Mouse (Mus musculus) small intestine, adult 2 months (tissue): ENCODE results near the gene Pcyox1. TPM values are rescaled to one million over a fixed set of nuclear protein-coding genes. Genes with fewer than 3 reads are reported as not detected.

Experiments used
- H3K27ac ChIP-seq: fragments of 200-500 bp; 2 replicates; pipeline ENCODE4 v1.5.1; 2012; ENCODE audit warnings: low read depth, low read length, control low read depth, inconsistent platforms; ENCODE audit not compliant: insufficient read depth
- H3K27me3 ChIP-seq: fragments of 200-500 bp; 2 replicates; pipeline ENCODE4 v1.6.1; 2012; ENCODE audit warnings: mild to moderate bottlenecking, moderate library complexity, low read length, inconsistent platforms; ENCODE audit not compliant: control insufficient read depth, insufficient read depth
- H3K36me3 ChIP-seq: fragments of 200-500 bp; 2 replicates; pipeline ENCODE4 v1.6.1; 2012; ENCODE audit warnings: mild to moderate bottlenecking, low read length, control low read depth, inconsistent platforms; ENCODE audit not compliant: control insufficient read depth, insufficient read depth
- H3K4me1 ChIP-seq: fragments of 200-500 bp; 2 replicates; pipeline ENCODE4 v1.6.1; 2012; ENCODE audit warnings: low read length, inconsistent platforms, mixed read lengths; ENCODE audit not compliant: control insufficient read depth, insufficient read depth, insufficient read length
- H3K4me3 ChIP-seq: fragments of 200-500 bp; 2 replicates; pipeline ENCODE4 v1.5.1; 2012; ENCODE audit warnings: low read depth, mild to moderate bottlenecking, control low read depth, inconsistent platforms, low read length, moderate library complexity
- CTCF ChIP-seq: fragments of 200-500 bp; IDR thresholded peaks from 2 replicates; pipeline ENCODE4 v1.5.1; 2012; ENCODE audit warnings: low read depth, mild to moderate bottlenecking, control low read depth, inconsistent platforms, low read length, moderate library complexity, mixed read lengths; ENCODE audit not compliant: insufficient replicate concordance, insufficient read length; ENCODE audit errors: extremely low read depth
- POLR2A ChIP-seq: fragments of 200-500 bp; IDR thresholded peaks from 2 replicates; pipeline ENCODE4 v1.6.1; 2012; ENCODE audit warnings: low read depth, mild to moderate bottlenecking, control low read depth, inconsistent platforms, low read length, moderate library complexity
- WGBS: fragments of 180-500 bp; shearing (Covaris S2); methylation state at CpG from one replicate; pipeline ENCODE4 v1.1.7; 2018; 5-methylcytosine and 5-hydroxymethylcytosine counted together
- polyA plus RNA-seq: library from polyadenylated mRNA; depleted of rRNA; stranded (reverse); fragments of >200 nt; gene quantifications from 2 replicates; pipeline ENCODE4 v1.2.3, GENCODE M21; 2012

Pcyox1 gene
- polyA plus RNA-seq, 1 experiment: 10.0 TPM

DNA sequence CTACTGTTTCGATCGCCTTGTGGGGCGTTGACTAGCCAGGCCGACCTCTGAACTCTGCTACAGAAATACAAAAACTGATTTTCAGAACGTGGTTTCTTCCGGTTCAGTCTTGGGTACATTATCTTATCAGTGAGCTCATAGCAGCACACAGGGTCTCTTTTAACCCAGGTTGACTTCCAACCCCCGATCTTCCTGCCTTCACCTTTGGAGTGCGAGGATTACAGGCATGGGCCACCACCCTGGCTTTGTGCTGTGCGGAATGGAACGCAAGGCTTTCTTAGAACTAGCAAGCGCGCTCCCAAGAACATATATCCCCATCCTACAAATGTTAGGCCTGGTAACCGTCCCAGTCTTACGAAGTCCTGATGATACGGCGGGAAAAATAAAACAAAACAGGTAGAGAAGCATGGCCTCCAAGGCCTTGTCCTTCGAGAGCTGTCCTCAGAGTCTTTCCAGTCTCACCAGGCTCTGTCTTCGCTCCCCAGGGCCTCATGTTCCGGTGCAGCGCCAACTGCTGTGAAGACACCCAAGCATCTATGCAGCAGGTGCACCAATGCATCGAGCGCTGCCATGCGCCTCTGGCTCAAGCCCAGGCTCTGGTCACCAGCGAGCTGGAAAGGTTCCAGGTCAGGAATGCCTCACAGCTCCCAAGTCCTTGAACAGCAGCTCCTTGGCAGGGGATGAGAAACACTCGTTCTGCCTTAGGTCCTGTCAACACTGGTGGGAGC, 30.7 kb downstream of the Pcyox1 start:
- Histone ChIP-seq H3K27me3 (no peaks in the 10 kb centered on the region), H3K27ac (peak overlapping the region; percentile 87), H3K4me3 (peak overlapping the region; percentile 73), H3K36me3 (no peaks in the 10 kb centered on the region), H3K4me1 (peaks cover 9% of the 10 kb centered on the region)
- TF ChIP-seq CTCF (no peak), POLR2A (no peak)
- WGBS: 15% methylated on average over 25 of the region's 25 CpGs

DNA sequence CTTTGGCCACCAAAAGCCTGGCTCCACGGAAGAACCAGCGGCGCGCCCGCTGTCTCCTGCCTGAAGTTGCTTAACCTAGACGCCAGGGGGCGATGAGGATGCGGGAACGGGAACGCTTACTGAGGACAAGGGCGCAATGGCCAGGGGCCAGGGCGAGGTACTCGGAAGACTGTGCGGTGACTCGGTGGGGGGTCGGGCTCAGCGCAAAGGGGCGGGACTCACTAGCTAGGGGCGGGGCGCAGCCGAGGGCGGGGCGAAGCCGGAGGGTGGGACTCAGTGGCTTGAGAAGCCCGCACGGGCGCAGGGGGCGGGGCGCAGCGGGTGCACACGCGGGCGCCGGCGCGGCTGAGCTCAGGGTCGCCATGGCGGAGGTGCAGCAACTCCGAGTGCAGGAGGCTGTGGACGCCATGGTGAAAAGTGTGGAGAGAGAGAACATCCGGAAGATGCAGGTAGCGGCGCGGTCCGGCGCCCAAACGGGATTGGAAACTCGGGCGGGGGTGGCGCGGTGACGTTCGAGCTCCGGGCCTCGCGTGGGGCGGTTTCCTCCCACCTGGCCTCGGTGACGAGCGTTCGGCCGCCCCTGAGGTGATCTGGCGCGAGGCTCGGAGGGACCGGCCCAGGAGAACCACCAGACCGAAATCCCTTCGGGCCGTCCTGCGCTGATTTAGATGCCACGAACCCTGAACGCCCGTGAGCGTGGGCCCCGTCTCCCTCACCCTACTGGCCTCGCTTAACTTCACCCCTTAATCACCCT, 31.4 kb downstream of the Pcyox1 start, which contains the start of gene Fam136a:
Gene Fam136a, plus strand, starts transcription at position 276 of the 754 bp plus-strand sequence.
- no peaks in the 10 kb centered on the region for H3K27me3 ChIP-seq
- WGBS: under 1% methylated on average over 76 of the region's 76 CpGs
- peaks cover 10% of the 10 kb centered on the region for H3K4me1 ChIP-seq
- H3K27ac ChIP-seq: peak within 1 kb of the TSS; percentile 87
- peak; percentile 8 for TF ChIP-seq POLR2A
- peak; percentile 91 for TF ChIP-seq CTCF
- peak within 1 kb of the TSS; percentile 73 for H3K4me3 ChIP-seq
- H3K36me3 ChIP-seq: no peaks in the 10 kb centered on the region

DNA sequence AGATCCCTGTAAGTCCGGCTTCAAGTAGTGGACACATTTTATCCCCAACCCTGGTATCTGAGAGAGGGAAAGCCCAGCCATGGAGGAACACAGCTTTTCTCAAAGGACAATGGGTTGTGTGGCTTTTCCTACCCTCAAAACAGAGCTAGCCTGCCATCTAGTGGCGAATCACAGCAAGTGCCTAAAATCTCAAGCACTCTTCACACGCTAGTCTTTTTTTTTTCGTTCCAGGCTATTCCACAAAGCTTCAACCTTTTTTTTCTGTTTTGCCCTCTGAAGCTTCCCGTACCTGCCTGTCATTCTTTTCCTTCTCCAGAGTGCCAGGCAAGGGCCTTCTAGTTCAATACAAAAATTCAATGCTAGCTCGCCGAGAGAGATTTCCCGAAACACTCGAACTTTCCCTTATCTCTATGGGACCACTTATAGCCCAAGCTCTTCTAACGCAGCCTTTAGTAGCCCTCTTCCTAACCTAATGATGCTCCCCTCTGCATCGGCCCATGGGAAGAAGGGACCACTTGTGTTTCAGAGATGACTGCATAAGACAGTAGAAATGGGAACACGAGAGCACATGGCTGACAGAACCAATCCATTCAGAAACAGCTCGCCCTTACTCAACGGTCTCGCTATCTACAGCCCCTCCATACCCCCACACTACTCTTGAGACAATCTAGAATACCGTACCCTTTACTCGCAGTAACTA, 32.4 kb downstream of the Pcyox1 start:
- Histone ChIP-seq H3K27ac (no peak overlapping the region), H3K27me3 (no peaks in the 10 kb centered on the region), H3K4me3 (peak overlapping the region; percentile 43), H3K4me1 (peaks cover 8% of the 10 kb centered on the region; the same call in 1 of the 2 replicates), H3K36me3 (no peaks in the 10 kb centered on the region)
- under 1% methylated on average over 17 of the region's 17 CpGs for WGBS
- TF ChIP-seq CTCF (peak; percentile 46; the same call in 1 of the 2 replicates), POLR2A (no peak)

- Histone ChIP-seq H3K4me3 (no peak overlapping the region), H3K36me3 (no peaks in the 10 kb centered on the region), H3K4me1 (peaks cover 4% of the 10 kb centered on the region; the same call in 1 of the 2 replicates), H3K27ac (no peak overlapping the region), H3K27me3 (no peaks in the 10 kb centered on the region)
- no peak for TF ChIP-seq CTCF
- 88% methylated on average over 7 of the region's 7 CpGs for WGBS
These were observed 35.6 kb downstream of the Pcyox1 start for GRCm38 (mm10) chr6:86361373-86361772.

- Histone ChIP-seq H3K36me3 (no peaks in the 10 kb centered on the region), H3K4me3 (no peak overlapping the region), H3K27me3 (no peaks in the 10 kb centered on the region), H3K4me1 (peaks cover 4% of the 10 kb centered on the region; the same call in 1 of the 2 replicates), H3K27ac (no peak overlapping the region)
- 29% methylated on average over 7 of the region's 7 CpGs for WGBS
- TF ChIP-seq CTCF (no peak), POLR2A (no peak)
These were observed 36.3 kb downstream of the Pcyox1 start for GRCm38 (mm10) chr6:86360691-86361090.

DNA sequence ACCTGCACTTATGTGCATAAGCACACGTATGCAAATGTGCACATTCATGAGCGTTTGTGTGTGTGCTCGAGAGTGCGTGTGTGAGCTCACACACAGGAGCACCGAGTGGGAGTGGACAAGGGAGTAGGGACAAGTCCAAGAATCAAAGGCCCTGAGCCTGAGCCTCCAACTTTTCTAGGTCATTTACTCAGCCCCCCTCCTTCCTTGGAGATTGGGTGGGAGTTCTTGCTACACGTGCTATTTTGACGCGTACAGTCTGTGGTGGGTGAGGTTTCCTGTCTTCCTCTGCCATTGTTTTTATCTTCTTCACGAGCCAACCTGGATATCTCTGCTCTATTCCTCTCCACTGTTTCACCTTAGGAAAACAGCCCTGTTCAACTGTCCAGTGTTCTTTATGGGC, 40.0 kb downstream of the Pcyox1 start:
- no peaks in the 10 kb centered on the region for H3K27me3 ChIP-seq
- 74% methylated on average over 9 of the region's 9 CpGs for WGBS
- no peak overlapping the region for H3K4me3 ChIP-seq
- no peak overlapping the region for H3K27ac ChIP-seq
- no peaks in the 10 kb centered on the region for H3K36me3 ChIP-seq
- TF ChIP-seq POLR2A (no peak), CTCF (no peak)
- H3K4me1 ChIP-seq: peaks cover 4% of the 10 kb centered on the region; the same call in 1 of the 2 replicates

DNA sequence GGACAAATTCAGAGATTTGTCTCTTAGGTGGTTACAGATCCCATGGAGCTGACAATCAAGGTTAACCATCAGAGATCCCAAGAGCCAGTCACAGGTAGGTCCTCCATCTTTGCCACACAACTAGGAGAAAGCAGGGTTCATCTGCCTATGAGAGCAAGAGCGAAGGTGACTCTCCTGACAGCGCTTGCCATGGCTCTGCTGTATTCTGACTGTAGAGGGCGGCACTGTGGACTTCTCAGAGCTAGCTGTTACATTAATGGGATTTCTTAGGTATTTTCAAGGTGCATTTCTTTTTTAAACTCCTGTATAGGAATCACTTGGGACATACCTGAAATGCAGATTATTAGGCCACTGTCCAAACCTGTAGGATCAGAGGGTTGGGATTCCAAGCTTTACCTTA, 42.0 kb downstream of the Pcyox1 start:
- Histone ChIP-seq H3K27me3 (no peaks in the 10 kb centered on the region), H3K4me1 (no peaks in the 10 kb centered on the region), H3K36me3 (no peaks in the 10 kb centered on the region), H3K4me3 (no peak overlapping the region), H3K27ac (no peak overlapping the region)
- 72% methylated on average over 3 of the region's 3 CpGs for WGBS
- TF ChIP-seq CTCF (no peak), POLR2A (no peak)
